Mouse (Mus musculus): ENCODE data around the gene Qser1. TPM values are rescaled to one million over a fixed set of nuclear protein-coding genes. Genes with fewer than 3 reads are reported as not detected.

The Qser1 gene
- polyA plus RNA-seq, 1 experiment from 2014 or later = 9.6 TPM

- Histone ChIP-seq H3K4me2 (no peak overlapping the region), H3K27ac (ENCODE audit: poor library complexity, severe bottlenecking) (no peak overlapping the region), H3K4me3 (no peak overlapping the region), H3K4me1 (replicated peaks) (no peaks in the 10 kb centered on the region), H3K36me3 (no peaks in the 10 kb centered on the region), H3K9ac (no peak overlapping the region), H3K27me3 (replicated peaks) (no peaks in the 10 kb centered on the region), H3K9me3 (replicated peaks) (no peaks in the 10 kb centered on the region)
- no peak for ATAC-seq (ENCODE audit: insufficient number of reproducible peaks, low FRiP score)
- WGBS = 71% methylated on average over 7 of the region's 7 CpGs
Observed at GRCm38 (mm10) chr2:104732562-104733256, 83.9 kb downstream of the Qser1 start.

GRCm38 (mm10) chr2:104732033-104732444 is 84.5 kb downstream of the Qser1 start:
- Histone ChIP-seq H3K4me2 (no peak overlapping the region), H3K4me1 (replicated peaks) (no peaks in the 10 kb centered on the region), H3K9me3 (replicated peaks) (no peaks in the 10 kb centered on the region), H3K27ac (ENCODE audit: poor library complexity, severe bottlenecking) (no peak overlapping the region), H3K27me3 (replicated peaks) (no peaks in the 10 kb centered on the region), H3K4me3 (no peak overlapping the region), H3K9ac (no peak overlapping the region), H3K36me3 (no peaks in the 10 kb centered on the region)
- no peak for ATAC-seq (ENCODE audit: insufficient number of reproducible peaks, low FRiP score)
- 80% methylated on average over 9 of the region's 9 CpGs for WGBS

DNA sequence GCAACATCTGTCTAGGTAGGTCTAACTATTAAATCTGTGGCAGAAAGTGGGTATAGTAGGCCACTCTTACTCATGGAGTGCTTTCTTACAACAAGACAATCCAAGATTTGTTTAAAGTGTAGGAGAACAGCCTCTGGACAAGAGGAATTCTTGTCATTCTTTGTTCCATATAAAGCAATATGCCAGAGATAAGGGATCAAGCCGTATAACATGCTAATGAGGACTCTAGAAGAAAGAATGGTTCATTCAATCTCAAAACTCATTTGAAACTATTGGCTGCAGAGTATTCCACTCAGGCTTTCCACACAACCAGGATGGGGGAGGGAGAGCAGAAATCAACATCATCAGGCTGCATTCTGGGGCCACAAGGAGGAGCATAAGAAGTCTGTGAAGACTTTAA is 89.2 kb downstream of the Qser1 start:
- no peaks in the 10 kb centered on the region for H3K9me3 ChIP-seq (replicated peaks)
- no peak for ATAC-seq (ENCODE audit: insufficient number of reproducible peaks, low FRiP score)
- H3K27ac ChIP-seq (ENCODE audit: poor library complexity, severe bottlenecking) = no peak overlapping the region
- no peaks in the 10 kb centered on the region for H3K27me3 ChIP-seq (replicated peaks)
- 51% methylated on average over 1 of the region's 1 CpGs for WGBS
- H3K4me2 ChIP-seq = no peak overlapping the region
- H3K9ac ChIP-seq = no peak overlapping the region
- no peaks in the 10 kb centered on the region for H3K4me1 ChIP-seq (replicated peaks)
- no peak overlapping the region for H3K4me3 ChIP-seq
- no peaks in the 10 kb centered on the region for H3K36me3 ChIP-seq

DNA sequence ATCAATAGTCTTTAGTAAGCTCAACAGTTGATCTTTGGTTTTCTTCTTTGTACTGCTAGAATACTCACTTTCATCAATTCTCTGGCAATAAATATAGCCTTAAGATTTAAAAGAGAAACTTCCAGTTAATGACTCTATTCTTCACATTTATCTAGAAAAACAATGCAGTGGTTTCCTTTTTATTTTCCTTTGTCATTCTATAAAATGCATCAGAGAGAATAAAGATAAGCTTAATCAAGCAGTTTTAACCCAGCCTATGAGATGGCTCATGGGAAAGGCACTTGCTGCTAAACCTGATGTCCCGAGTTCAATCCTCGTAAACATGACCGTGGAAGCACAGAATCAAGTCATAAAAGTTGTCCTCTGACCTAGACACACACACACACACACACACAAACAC is 94.5 kb downstream of the Qser1 start:
- H3K4me2 ChIP-seq = no peak overlapping the region
- H3K4me1 ChIP-seq (replicated peaks) = no peaks in the 10 kb centered on the region
- no peaks in the 10 kb centered on the region for H3K27me3 ChIP-seq (replicated peaks)
- 84% methylated on average over 3 of the region's 3 CpGs for WGBS
- no peak overlapping the region for H3K27ac ChIP-seq (ENCODE audit: poor library complexity, severe bottlenecking)
- no peak for ATAC-seq (ENCODE audit: insufficient number of reproducible peaks, low FRiP score)
- no peaks in the 10 kb centered on the region for H3K36me3 ChIP-seq
- no peak overlapping the region for H3K4me3 ChIP-seq
- no peaks in the 10 kb centered on the region for H3K9me3 ChIP-seq (replicated peaks)
- H3K9ac ChIP-seq = no peak overlapping the region

GRCm38 (mm10) chr2:104717827-104718226 is 98.7 kb downstream of the Qser1 start:
- Histone ChIP-seq H3K27ac (ENCODE audit: poor library complexity, severe bottlenecking) (no peak overlapping the region), H3K27me3 (replicated peaks) (0 out of 2 replicates have a peak, but pooled peaks cover 4% of the 10 kb centered on the region), H3K4me2 (no peak overlapping the region), H3K36me3 (no peaks in the 10 kb centered on the region), H3K4me3 (no peak overlapping the region), H3K9ac (no peak overlapping the region), H3K9me3 (replicated peaks) (no peaks in the 10 kb centered on the region), H3K4me1 (replicated peaks) (no peaks in the 10 kb centered on the region; the same call in 1 of the 2 replicates)
- 69% methylated on average over 4 of the region's 4 CpGs for WGBS
- no peak for ATAC-seq (ENCODE audit: insufficient number of reproducible peaks, low FRiP score)

- no peaks in the 10 kb centered on the region for H3K36me3 ChIP-seq
Observed at GRCm38 (mm10) chr2:104717231-104717735, 99.3 kb downstream of the Qser1 start.

GRCm38 (mm10) chr2:104716279-104716678 is 100.3 kb downstream of the Qser1 start, which contains the start of gene Pin1rt1:
Gene Pin1rt1 (minus strand): TSS chr2:104716379.
- Histone ChIP-seq H3K27ac (ENCODE audit: poor library complexity, severe bottlenecking) (no peak within 1 kb of the TSS), H3K4me2 (no peak within 1 kb of the TSS), H3K9ac (no peak within 1 kb of the TSS), H3K36me3 (no peaks in the 10 kb centered on the region), H3K27me3 (replicated peaks) (0 out of 2 replicates have a peak, but pooled peaks cover 4% of the 10 kb centered on the region), H3K4me1 (replicated peaks) (peaks cover under 1% of the 10 kb centered on the region; the same call in 1 of the 2 replicates), H3K4me3 (no peak within 1 kb of the TSS), H3K9me3 (replicated peaks) (no peaks in the 10 kb centered on the region)
- ATAC-seq (ENCODE audit: insufficient number of reproducible peaks, low FRiP score) = no peak
- WGBS = 87% methylated on average over 4 of the region's 4 CpGs

More at GRCm38 (mm10) chr2:104717231-104717735, 99.3 kb downstream of the Qser1 start:
- no peak overlapping the region for H3K4me3 ChIP-seq
- H3K27me3 ChIP-seq (replicated peaks) = 0 out of 2 replicates have a peak, but pooled peaks cover 4% of the 10 kb centered on the region
- 83% methylated on average over 2 of the region's 2 CpGs for WGBS
- no peak overlapping the region for H3K9ac ChIP-seq
- no peaks in the 10 kb centered on the region for H3K9me3 ChIP-seq (replicated peaks)
- H3K4me1 ChIP-seq (replicated peaks) = no peaks in the 10 kb centered on the region; the same call in 1 of the 2 replicates
- no peak for ATAC-seq (ENCODE audit: insufficient number of reproducible peaks, low FRiP score)
- no peak overlapping the region for H3K4me2 ChIP-seq
- no peak overlapping the region for H3K27ac ChIP-seq (ENCODE audit: poor library complexity, severe bottlenecking)

DNA sequence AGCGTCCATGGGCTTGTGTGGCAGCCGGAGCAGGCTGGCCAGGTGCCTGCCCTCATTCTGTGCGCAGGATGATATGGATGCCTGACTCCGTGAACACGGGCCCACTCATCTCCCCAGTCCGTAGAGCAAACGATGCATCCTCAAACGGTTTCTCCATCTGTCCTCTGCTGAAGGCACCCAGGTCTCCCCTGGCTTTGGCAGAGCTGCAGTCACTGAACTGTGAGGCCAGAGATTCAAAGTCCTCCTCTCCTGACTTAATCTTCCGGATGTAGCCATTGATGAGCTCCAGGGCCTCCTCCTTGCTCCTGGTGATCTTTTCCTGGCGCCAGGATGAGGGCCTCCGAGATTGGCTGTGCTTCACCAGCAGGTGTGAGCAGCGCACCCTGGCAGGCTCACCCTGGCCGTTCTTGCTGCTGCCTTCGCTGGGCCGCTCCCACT is 102.3 kb downstream of the Qser1 start:
- Histone ChIP-seq H3K27ac (ENCODE audit: poor library complexity, severe bottlenecking) (no peak overlapping the region), H3K36me3 (no peaks in the 10 kb centered on the region), H3K4me2 (peak overlapping the region; percentile 11), H3K4me3 (no peak overlapping the region), H3K9me3 (replicated peaks) (no peaks in the 10 kb centered on the region), H3K4me1 (replicated peaks) (peaks cover 17% of the 10 kb centered on the region), H3K9ac (no peak overlapping the region), H3K27me3 (replicated peaks) (0 out of 2 replicates have a peak, but pooled peaks cover 4% of the 10 kb centered on the region)
- 36% methylated on average over 15 of the region's 15 CpGs for WGBS
- ATAC-seq (ENCODE audit: insufficient number of reproducible peaks, low FRiP score) = no peak

DNA sequence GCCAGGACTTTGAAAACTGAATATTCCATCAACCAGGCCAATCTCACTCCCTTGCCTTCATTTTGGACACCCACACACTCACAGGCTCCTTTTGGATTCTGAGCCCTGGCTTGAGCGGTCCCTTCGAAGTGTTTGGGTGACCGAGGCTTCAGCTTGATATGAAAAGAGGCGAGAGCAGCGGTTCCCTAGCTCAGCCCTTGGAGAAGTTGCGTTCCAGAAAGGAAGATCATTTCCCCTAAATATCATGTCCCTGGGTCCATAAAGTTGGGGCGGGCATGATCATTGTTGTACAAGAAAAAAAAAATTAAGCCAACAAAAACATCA is 104.1 kb downstream of the Qser1 start:
- H3K9me3 ChIP-seq (replicated peaks) = no peaks in the 10 kb centered on the region
- H3K4me3 ChIP-seq = peak overlapping the region; percentile 88
- H3K27ac ChIP-seq (ENCODE audit: poor library complexity, severe bottlenecking) = peak overlapping the region; percentile 45; the same call in 1 of the 2 replicates
- 2% methylated on average over 7 of the region's 7 CpGs for WGBS
- 0 out of 2 replicates have a peak, but pooled peaks cover 4% of the 10 kb centered on the region for H3K27me3 ChIP-seq (replicated peaks)
- H3K9ac ChIP-seq = peak overlapping the region; percentile 85
- H3K4me2 ChIP-seq = peak overlapping the region; percentile 71
- H3K36me3 ChIP-seq = no peaks in the 10 kb centered on the region
- H3K4me1 ChIP-seq (replicated peaks) = peaks cover 17% of the 10 kb centered on the region
- ATAC-seq (ENCODE audit: insufficient number of reproducible peaks, low FRiP score) = no peak

DNA sequence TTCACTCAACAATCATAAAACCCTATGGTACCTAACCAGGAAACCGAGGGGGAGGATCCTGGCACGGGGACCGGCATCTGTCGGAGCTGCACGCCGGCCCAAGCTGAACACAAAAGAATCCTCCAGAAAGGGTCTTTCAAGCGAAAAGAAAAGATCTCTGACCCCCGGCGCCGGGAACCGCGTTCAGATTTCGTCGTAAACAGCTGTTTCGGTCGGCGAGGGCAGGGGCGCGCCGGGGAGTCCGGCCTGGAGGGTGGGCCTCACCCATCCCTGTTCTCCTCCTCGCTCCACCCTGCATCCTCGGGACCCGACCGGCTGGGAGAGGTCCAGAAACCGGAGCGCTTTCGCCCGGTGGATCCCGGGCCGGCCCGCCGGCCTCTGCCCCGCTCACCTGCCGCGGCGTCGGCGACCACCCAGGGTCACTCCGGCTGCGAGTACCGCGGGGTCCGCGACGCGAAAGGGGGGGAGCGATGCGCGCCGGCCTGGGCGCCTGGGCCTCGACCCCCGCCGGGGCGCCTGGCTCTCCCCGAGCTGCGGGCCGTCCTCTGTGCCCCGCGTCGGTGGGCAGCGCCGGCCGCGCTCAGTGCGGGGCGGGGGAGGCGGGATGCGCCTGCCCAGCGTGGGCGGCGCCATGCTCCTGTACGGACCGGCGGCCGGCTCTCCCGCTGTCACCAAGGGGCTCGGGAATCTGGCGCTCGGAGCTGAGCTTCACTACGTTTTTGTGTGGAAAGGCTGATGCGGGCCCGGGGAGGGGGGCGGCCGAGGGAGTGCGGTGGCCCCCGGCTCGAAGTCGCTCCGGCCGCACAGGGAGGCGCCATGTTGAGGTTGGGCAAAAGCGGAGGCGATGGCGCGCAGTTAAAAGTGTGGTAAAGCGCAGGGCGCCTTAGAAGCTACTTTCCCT is 104.7 kb downstream of the Qser1 start, which contains the start of gene Tcp11l1:
Tcp11l1 (minus strand) TSS at position 585 of the 901 bp plus-strand sequence.
- Histone ChIP-seq H3K4me1 (replicated peaks) (peaks cover 17% of the 10 kb centered on the region), H3K36me3 (no peaks in the 10 kb centered on the region), H3K27ac (ENCODE audit: poor library complexity, severe bottlenecking) (peak within 1 kb of the TSS; percentile 45; the same call in 1 of the 2 replicates), H3K4me2 (peak within 1 kb of the TSS; percentile 71), H3K4me3 (peak within 1 kb of the TSS; percentile 88), H3K9me3 (replicated peaks) (no peaks in the 10 kb centered on the region), H3K27me3 (replicated peaks) (0 out of 2 replicates have a peak, but pooled peaks cover 4% of the 10 kb centered on the region), H3K9ac (peak within 1 kb of the TSS; percentile 85)
- ATAC-seq (ENCODE audit: insufficient number of reproducible peaks, low FRiP score) = peak; percentile 84
- under 1% methylated on average over 92 of the region's 99 CpGs for WGBS
